Mouse (Mus musculus): ENCODE results near the gene Tnni1.

DNA sequence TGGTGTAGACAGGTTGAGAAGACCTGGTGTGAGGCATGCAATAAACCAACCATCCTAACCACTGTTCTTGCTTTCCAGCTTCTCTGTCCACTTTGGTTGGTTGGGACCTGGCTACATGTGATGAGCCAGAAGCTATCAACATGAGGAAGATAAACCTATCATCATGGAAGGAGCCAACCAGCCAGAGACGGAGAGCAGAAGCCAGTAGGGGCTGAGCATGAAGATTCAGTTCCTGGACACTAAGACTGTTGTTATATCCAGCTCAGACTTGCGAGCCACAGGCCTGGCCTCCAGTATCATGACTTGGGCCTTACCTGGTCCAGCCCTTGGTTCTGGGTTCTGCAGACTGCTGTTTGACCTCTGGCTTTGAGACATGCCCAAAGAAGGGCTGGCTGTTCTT is 10.8 kb upstream of the Tnni1 start:
- TF ChIP-seq ZC3H11A (IDR thresholded peaks at IDR 0.05; ENCODE audit: borderline replicate concordance, low read depth, low read length) (no peak), CHD2 (IDR thresholded peaks at IDR 0.05; ENCODE audit: low read depth, low read length) (no peak), MAFK (IDR thresholded peaks at IDR 0.05; ENCODE audit: insufficient read depth, low read depth, low read length) (no peak), ZNF384 (IDR thresholded peaks at IDR 0.05; ENCODE audit: low read depth, low read length) (no peak), HCFC1 (IDR thresholded peaks at IDR 0.05; ENCODE audit: borderline replicate concordance, insufficient read depth, low read length) (no peak)
